Mouse (Mus musculus) urinary bladder, adult 18-20 months (tissue): Measurements from ENCODE around the gene Gm45713.
"Not testable (repeated sequence)": the region's sequence is repeated elsewhere in the genome, so short reads cannot be mapped to it uniquely, and the experiment has no call there.

ENCODE experiments used
- DNase-seq, 2 experiments: peaks; one replicate each; pipeline ENCODE4 v3.0.0; 2022; ENCODE audit warnings: low spot score in 2 of 2, mixed read lengths in 2 of 2

The Gm45713 gene

GRCm38 (mm10) chr7:45144368-45145174 is 8.5 kb upstream of the Gm45713 start:
- DNase-seq = no peak

GRCm38 (mm10) chr7:45141914-45142313 is 5.9 kb upstream of the Gm45713 start:
- DNase-seq = no peak

GRCm38 (mm10) chr7:45141319-45141718 is 5.3 kb upstream of the Gm45713 start:
- no peak for DNase-seq

GRCm38 (mm10) chr7:45139904-45140723 is 4.1 kb upstream of the Gm45713 start:
- DNase-seq = no peak

- DNase-seq = no peak
These were observed 2.4 kb upstream of the Gm45713 start for GRCm38 (mm10) chr7:45138403-45138802.

- DNase-seq = no peak
These were observed 1.4 kb upstream of the Gm45713 start for GRCm38 (mm10) chr7:45137171-45138006.

- no peak for DNase-seq
These were observed 661 bp downstream of the Gm45713 start for GRCm38 (mm10) chr7:45135370-45135769.

- DNase-seq = no peak
These were observed 1.4 kb downstream of the Gm45713 start for GRCm38 (mm10) chr7:45134544-45135026.

- DNase-seq = no peak
These were observed 2.4 kb downstream of the Gm45713 start for GRCm38 (mm10) chr7:45133446-45134159.

- DNase-seq = no peak
These were observed 4.2 kb downstream of the Gm45713 start for GRCm38 (mm10) chr7:45131850-45132249.

GRCm38 (mm10) chr7:45129776-45130512 is 6.1 kb downstream of the Gm45713 start:
- no peak for DNase-seq

- no peak for DNase-seq
These were observed 6.7 kb downstream of the Gm45713 start for GRCm38 (mm10) chr7:45129318-45129717.

- peak; percentile 96 to 99 for DNase-seq
These were observed 7.3 kb downstream of the Gm45713 start, which contains the start of gene Rpl13a for GRCm38 (mm10) chr7:45128624-45129246. TSS of gene Rpl13a (minus strand) at chr7:45128761.

GRCm38 (mm10) chr7:45127700-45128224 is 8.3 kb downstream of the Gm45713 start:
- DNase-seq = no peak

GRCm38 (mm10) chr7:45126844-45127699 is 9.0 kb downstream of the Gm45713 start:
- no peak for DNase-seq

- DNase-seq = no peak
These were observed 9.7 kb downstream of the Gm45713 start for GRCm38 (mm10) chr7:45126147-45126843.

GRCm38 (mm10) chr7:45125649-45126048 is 10.4 kb downstream of the Gm45713 start:
- not testable (repeated sequence) for DNase-seq

- no peak for DNase-seq
These were observed 10.9 kb downstream of the Gm45713 start for GRCm38 (mm10) chr7:45125144-45125600.
